In the genomic region with DNA sequence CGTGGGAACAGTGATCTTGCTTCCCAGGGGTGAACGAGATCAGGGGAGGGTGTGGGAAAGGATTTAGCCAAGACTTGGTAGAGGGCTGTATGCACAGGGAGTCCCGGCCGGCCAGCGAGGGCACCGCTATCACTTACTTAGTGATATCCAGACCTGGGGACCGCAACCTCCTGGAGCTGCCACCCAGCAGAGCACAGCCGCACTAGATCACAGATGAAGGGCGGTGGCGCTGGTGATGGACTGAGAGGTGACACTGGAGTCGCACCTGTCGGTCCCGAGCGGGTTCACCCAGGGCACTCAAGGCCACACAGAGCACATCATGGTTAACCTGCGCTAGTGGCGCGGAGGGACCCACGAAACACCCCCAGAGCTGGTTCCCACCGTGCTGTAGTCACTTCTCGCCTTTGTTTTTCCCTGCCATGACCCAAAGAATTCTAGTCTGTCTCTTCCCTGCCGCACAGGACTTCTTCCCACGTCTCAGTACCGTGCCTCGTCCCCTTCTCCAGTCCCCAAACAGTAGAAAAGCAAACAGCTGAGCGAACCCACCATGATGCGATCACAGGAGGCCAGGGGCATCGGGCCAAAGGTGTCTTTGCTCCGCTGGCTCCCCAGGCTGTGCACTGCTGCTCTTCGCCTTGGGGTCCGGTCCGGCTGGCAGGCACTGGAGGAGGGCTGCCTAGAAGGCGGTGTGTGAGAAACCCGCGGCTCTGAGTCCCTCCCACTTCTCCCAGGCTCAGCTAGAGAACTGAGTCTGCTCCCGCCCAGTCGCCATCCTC, we compare ENCODE assay signal across 8 mouse cellular contexts. TPM values are rescaled to one million over a fixed set of nuclear protein-coding genes. Genes with fewer than 3 reads are reported as not detected.
DNase-seq lines count a peak whose midpoint lies in the region; ATAC-seq lines count a peak whose summit lies in the region.

A gene (minus strand): TSS at position 664 of the 776 bp plus-strand sequence.

- DNase-seq in ZHBTc4 (ENCODE audit: low read depth, low spot score) = peak; percentile 43
- DNase-seq in gastrocnemius, postnatal 25 days = peak; percentile 47
- peak; percentile 47 to 79 for DNase-seq in left cerebral cortex, postnatal 10 days (ENCODE audit: extremely low spot score in 1 of 2, low spot score in 2 of 2)
- peak; percentile 57 for DNase-seq in right cerebral cortex, postnatal 4 days
- no peak for DNase-seq in c-Kit-positive CD71-positive TER-119-positive erythroid progenitor cells, embryonic 14.5 days (ENCODE audit: low spot score)

- intact Hi-C loops in left cerebral cortex, postnatal 10 days (cut with DNase I) = loop anchor here (10.0 kb wide), 1 partner anchor 189 kb away; no protein-coding TSS in a partner anchor

- ATAC-seq in common myeloid progenitor, adult 5-6 weeks (replicated peaks; ENCODE audit: low read depth, poor library complexity, severe bottlenecking) = peak; percentile 75
- ATAC-seq in inflammation-experienced regulatory T-cells, adult 6 months = peak; percentile 45
- ATAC-seq in megakaryocyte progenitor cell, adult 5-6 weeks (replicated peaks; ENCODE audit: poor library complexity) = peak; percentile 66

RNA-seq across cellular contexts. Expression of the gene that starts here (rescaled TPM):
- 3.0 and 4.5 TPM in 2 replicates for total RNA-seq in common myeloid progenitor, adult 5-6 weeks (2017)
- 1 to 10 TPM; 5.9 to 7.0 TPM for total RNA-seq in gastrocnemius, postnatal 25 days (2021)
- 10 to 100 TPM in 2 of 3 experiments, 1 to 10 TPM in 1; 1.7 to 12.3 (median 10.1) TPM for polyA plus RNA-seq in inflammation-experienced regulatory T-cells, adult 6 months (2017; shearing (Covaris generic))
- total RNA-seq in left cerebral cortex, postnatal 10 days (2021) = 100 to 1,000 TPM in 1 of 2 experiments, 10 to 100 TPM in 1; 96.3 to 108 TPM
- total RNA-seq in megakaryocyte progenitor cell, adult 5-6 weeks (2015) = 0.17 TPM in 1 of 2 replicates, not detected in the other
- 4.1 TPM in 1 of 2 replicates, not detected in the other for total RNA-seq in megakaryocyte progenitor cell, adult 5-6 weeks (2017)

Comparison
In these comparisons a context has a peak if more than half of its experiments do, and no peak if none do; other contexts are left out.
1. RNA of the gene that starts here (total RNA-seq): 96.3 to 108 TPM in left cerebral cortex, postnatal 10 days; 5.9 to 7.0 TPM in gastrocnemius, postnatal 25 days, 3.0 to 4.5 TPM in common myeloid progenitor, adult 5-6 weeks and 0.17 to 4.1 TPM in megakaryocyte progenitor cell, adult 5-6 weeks; every median in the first group is over 10 times any median in the second.
2. Peak in every context shown above with its lines, with median percentiles within 50 percentile points of each other: ATAC-seq.